Mouse (Mus musculus) gonadal fat pad, adult 2 months (tissue): ENCODE data around the gene Bckdk. TPM values are rescaled to one million over a fixed set of nuclear protein-coding genes. Genes with fewer than 3 reads are reported as not detected.

Source experiments
- DNase-seq: peaks from one replicate; pipeline ENCODE4 v3.0.0-alpha.2; 2012; ENCODE audit warnings: low read depth
- polyA plus RNA-seq: library from polyadenylated mRNA; depleted of rRNA; stranded (reverse); fragments of >200 nt; gene quantifications from 2 replicates; pipeline ENCODE4 v1.2.3, GENCODE M21; 2012; rRNA removed

Bckdk gene
- 118 and 137 TPM in 2 replicates for polyA plus RNA-seq

- no peak for DNase-seq
These were observed at the start of gene Bckdk for GRCm38 (mm10) chr7:127903971-127904796. TSS of gene Bckdk (plus strand) at chr7:127904082.

GRCm38 (mm10) chr7:127858258-127858657 is 45.6 kb upstream of the Bckdk start:
- no peak for DNase-seq

- no peak for DNase-seq
These were observed 37.4 kb upstream of the Bckdk start for GRCm38 (mm10) chr7:127866434-127866833.

- no peak for DNase-seq
These were observed 36.2 kb upstream of the Bckdk start for GRCm38 (mm10) chr7:127867641-127868040.

GRCm38 (mm10) chr7:127869149-127869810 is 34.6 kb upstream of the Bckdk start:
- no peak for DNase-seq

- no peak for DNase-seq
These were observed 33.6 kb upstream of the Bckdk start for GRCm38 (mm10) chr7:127870136-127870821.

- DNase-seq, result no peak
These were observed 28.9 kb upstream of the Bckdk start for GRCm38 (mm10) chr7:127874812-127875626.

- no peak for DNase-seq
These were observed 28.3 kb upstream of the Bckdk start for GRCm38 (mm10) chr7:127875627-127876001.

GRCm38 (mm10) chr7:127876041-127876466 is 27.8 kb upstream of the Bckdk start, which contains the start of gene Zfp646:
TSS of gene Zfp646 (plus strand) at chr7:127876221.
- DNase-seq, result no peak

- DNase-seq, result no peak
These were observed 27.2 kb upstream of the Bckdk start, which contains the start of gene Zfp668 for GRCm38 (mm10) chr7:127876467-127877348. TSS of gene Zfp668 (minus strand) at chr7:127876828.

- no peak for DNase-seq
These were observed 24.6 kb upstream of the Bckdk start for GRCm38 (mm10) chr7:127879301-127879700.

- DNase-seq, result no peak
These were observed 23.5 kb upstream of the Bckdk start for GRCm38 (mm10) chr7:127880431-127880830.

- DNase-seq, result no peak
These were observed 17.9 kb upstream of the Bckdk start for GRCm38 (mm10) chr7:127885951-127886350.

GRCm38 (mm10) chr7:127886551-127886950 is 17.3 kb upstream of the Bckdk start:
- no peak for DNase-seq

- no peak for DNase-seq
These were observed 16.7 kb upstream of the Bckdk start for GRCm38 (mm10) chr7:127887191-127887590.

GRCm38 (mm10) chr7:127887781-127888180 is 16.1 kb upstream of the Bckdk start:
- DNase-seq, result no peak

GRCm38 (mm10) chr7:127888821-127889220 is 15.1 kb upstream of the Bckdk start:
- DNase-seq, result no peak

- DNase-seq, result no peak
These were observed 13.1 kb upstream of the Bckdk start, which contains the start of gene Prss53 for GRCm38 (mm10) chr7:127890798-127891197. TSS of gene Prss53 (minus strand) at chr7:127890970.

GRCm38 (mm10) chr7:127894480-127894879 is 9.4 kb upstream of the Bckdk start:
- DNase-seq, result no peak

GRCm38 (mm10) chr7:127895442-127895841 is 8.4 kb upstream of the Bckdk start, which contains the start of the genes Gm21974 and Vkorc1:
TSS of gene Gm21974 (minus strand) at chr7:127895454.
TSS of gene Vkorc1 (minus strand) at chr7:127895617.
- DNase-seq, result no peak
